Mouse (Mus musculus) CD4-positive, CD25-positive, alpha-beta regulatory T cell, adult 2 months (primary cell): Measurements from ENCODE around the gene Slc22a20.

Experiments used
- DNase-seq: peaks from one replicate; pipeline ENCODE4 v3.0.0-alpha.2; 2012; ENCODE audit warnings: low read depth, low spot score

Gene Slc22a20

DNA sequence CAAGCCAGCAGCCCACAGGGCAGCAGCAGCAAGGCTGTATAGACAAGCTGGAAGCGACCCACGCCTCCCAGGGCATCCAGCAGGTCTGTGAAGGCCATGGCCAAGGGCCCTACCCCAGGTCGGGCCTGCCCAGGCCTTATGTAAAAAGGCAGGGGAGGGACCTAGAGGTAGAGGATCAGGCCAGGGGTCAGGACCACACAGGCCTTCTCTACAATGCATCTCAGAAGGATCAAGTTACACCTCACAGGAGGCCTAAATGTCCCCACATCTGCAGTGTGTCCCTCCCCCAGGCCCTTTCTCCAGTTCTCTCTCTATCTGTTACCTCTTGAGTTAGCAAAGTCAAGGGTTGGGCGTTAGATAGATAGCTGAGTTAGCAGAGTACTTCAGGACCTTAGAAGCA, at the start of gene Slc22a20:
TSS of gene Slc22a20 (minus strand) at position 101 of the 400 bp plus-strand sequence.
- DNase-seq = no peak

DNA sequence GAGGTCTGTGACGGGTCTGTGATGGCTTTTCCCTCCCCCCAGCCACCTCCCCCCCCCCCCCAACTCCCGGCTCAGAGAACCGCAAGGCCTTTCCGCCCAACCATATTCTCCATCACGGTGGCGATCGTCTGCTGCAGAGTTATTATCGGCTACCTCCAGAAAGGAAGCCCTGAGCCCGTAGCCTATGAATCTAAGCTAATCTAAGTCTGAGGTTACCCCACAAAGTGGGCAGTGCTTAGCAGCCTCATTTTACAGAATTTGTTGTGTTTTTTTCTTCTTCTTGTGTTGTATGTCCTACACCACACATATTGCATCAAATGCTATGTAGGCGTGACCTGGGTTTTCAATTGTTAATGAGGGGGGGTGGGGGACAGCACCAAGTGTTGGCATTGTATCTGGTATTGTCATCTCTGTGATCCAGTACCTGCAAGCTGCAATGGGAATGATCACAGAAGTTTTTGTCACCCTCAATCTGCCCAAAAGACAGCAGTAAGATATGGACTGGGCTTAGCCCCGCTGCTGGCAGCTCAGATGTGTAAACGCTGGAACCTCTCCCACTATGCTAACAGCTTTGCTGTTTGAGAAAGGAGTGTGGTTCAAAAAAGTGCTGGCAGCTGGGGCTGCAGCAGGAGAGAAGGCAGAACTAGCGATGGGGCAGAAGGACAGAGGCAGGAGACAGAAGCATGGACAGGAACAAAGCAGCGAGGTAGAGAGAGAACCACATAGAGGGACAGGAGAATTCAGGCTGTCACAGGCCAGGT, 44.8 kb upstream of the Slc22a20 start:
- no peak for DNase-seq

DNA sequence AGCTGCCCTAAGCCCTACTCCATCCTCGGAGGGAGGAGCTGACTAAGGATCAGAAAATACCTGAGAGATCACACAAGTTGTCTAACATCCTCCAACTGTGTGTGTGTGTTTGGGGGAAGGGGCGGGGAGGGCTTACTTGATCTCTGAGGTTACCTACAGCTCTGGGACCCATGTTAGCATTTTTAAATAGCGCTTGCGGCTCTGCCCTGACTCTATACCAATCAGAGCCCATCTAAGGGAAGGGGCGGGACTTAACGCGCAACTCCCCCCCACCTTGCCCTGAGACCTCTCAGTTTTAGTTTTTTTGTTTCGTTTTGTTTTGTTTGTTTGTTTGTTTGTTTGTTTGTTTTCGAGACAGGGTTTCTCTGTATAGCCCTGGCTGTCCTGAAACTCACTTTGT, 43.5 kb upstream of the Slc22a20 start:
- DNase-seq = no peak

DNA sequence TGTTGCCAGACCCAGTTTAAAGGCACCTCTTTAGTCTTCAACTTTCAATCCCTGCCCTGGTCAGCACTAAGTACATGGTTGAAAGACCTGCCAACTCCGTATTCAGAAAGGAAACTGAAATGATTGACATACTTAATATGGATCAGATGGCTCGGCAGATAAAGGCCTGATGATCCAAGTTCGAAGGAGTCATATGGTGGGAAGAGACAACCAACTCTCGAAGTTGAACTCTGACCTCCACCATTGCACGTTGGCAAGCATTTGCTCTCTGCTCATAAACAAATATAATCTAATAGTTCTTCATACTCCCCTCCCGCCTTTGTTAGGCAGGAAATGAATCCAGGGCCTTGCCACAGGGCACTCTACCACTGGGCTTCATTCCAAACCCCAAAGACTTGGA, 43.0 kb upstream of the Slc22a20 start:
- DNase-seq = no peak

DNA sequence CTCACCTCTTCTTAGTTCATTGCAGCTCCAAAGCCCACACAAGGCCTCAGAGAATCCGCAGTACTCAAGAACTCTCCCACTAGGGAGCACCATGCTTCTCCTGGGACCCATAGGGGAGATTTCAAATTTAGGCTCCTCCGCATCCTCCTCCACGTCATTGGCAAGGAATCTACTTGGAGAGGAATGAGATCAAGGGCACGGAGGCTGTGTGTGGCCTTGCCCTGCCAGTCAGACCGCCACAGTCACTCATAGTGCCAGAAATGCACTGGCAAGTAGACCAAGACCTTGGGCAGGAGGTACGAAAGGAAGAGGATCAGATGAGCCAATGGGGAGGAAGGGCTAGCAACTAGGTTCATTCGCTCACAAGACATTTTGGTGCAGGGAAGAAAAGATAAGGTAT, 38.0 kb upstream of the Slc22a20 start:
- DNase-seq = no peak

DNA sequence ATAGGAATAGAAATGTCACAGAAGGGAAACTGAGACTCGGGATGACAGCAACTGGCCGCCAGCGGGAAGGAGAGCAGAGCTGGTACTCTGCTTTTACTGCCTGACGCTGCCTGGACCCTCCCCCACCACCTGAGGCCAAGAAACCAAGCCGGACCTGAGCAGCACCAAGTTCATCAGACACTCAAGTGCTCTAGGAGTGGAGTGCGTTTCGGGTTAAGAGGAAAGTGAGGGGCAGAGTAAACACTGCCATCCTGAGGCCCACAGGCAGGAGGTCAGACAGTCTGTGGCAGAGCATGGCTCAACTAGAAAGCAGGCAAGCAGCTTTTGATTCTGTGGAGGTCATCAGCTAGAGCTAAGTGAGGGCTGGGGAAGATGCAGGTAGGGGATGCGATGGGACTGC, 37.1 kb upstream of the Slc22a20 start:
- no peak for DNase-seq

DNA sequence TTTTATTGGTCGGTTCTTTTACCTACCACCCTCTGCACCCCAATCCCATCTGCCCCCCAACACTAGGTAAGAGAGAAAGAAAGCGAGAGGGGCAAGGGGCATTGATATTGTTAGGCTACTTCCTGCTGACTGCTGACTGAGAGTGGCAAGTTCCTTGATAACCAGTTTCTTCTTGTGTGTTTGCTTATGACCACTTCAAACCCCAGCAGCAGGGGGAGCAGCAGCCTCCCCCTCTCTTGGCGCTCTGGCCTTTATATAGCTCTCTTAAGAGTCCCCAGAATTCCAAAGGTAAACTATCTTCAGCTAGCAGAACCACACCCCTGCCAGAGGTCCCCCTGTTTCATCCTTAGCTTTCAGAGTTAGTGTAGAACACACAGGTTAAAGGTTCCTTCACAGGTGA, 34.3 kb upstream of the Slc22a20 start:
- no peak for DNase-seq

DNA sequence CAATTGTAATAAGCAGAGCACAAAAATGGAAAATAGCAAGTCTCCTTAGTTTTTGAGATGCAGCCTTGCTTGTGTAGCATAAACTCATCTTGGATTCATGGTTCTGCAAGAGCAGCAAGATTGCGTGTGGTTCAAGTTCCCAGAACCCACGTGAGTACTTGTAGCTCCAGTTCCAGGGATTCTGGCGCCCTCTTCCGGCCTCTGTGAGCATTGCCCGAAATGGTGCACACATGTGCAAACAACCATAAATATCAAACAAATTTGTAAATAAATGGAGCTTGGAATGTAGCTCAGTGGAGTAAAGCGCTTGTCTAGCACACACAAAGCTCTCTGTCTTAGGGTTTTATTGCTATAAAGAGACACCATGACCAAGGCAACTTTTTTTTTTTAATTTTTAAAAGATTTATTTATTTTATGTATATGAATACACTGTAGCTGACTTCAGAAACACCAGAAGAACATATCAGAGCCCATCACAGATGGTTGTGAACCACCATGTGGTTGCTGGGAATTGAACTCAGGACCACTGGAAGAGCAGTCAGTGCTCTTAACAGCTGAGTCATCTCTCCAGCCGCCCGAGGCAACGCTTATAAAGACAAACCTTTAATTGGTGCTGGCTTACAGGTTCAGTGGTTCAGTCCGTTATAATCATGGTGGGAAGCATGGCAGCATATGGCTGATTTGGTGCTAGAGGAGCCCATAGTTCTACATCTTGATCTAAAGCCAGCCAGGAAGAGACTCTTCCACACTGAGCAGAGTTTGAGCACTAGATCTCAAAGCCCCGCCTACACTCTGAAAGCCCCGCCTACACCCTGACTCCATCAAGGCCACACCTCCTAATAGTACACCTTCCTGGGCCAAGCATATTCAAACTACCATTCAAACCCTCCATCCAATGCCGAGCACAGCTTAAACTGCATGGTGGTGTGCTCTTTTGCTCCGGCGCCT, 32.5 kb upstream of the Slc22a20 start:
- DNase-seq = peak; percentile 94

DNA sequence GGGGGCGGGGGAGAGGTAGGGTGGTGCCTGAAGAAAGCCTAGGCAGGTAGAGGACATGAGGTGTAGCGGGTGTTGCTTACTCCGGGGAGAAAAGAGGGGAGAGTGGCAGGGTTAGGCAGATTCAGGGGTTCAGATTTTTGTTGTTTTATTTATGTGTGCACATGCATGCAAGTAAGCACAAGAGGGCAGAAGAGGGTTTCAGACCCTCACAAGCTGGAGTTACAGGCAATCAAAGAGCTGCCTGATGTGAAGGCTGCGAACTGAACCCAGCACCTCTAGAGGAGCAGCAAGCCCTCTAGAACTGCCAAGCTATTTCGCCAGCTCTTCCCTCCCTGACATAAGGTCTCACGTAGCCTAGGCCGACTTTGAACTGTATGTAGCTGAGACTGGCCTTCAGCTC, 30.6 kb upstream of the Slc22a20 start:
- peak; percentile 36 for DNase-seq

DNA sequence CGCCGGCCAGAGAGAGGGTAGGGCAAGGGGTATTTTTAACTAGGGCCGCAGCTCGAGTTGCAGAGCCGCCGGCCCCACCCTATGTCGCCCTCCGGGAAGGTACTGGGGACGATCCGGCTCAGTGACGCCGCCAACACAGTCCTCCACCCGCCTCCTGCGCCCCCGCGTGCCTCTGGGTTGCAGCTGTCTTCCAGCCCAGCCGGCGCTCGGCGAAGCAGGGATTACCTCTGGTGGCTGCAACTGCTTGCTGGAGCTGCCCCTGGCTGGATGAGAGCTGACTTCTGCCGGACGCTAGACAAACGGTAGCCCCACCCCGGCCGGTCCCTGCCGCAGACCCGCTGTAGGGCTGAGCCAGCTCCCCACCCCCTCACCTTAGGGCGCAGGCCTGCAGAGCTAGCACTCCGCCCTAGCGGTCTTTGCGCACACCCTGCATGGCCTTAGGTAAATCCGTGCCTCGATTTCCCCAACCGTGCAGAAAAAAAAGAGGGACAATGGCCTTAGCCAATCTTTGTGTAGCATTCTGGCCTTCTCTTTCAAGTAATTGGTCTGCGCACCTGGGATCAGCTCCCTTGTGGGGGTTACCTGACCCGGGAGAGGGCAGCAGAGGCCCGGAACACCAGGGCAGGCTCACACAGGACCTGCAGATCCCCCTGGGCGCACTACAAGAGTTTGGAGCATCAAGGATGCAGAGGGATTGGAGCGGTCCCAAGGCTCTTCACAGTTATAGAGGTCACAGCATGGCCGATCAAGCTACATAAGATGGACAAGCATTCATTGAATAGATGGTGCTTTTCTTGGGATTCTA, 29.8 kb upstream of the Slc22a20 start, which contains the start of gene Capn1:
TSS of gene Capn1 (minus strand) at position 387 of the 805 bp plus-strand sequence.
- DNase-seq = peak; percentile 81

DNA sequence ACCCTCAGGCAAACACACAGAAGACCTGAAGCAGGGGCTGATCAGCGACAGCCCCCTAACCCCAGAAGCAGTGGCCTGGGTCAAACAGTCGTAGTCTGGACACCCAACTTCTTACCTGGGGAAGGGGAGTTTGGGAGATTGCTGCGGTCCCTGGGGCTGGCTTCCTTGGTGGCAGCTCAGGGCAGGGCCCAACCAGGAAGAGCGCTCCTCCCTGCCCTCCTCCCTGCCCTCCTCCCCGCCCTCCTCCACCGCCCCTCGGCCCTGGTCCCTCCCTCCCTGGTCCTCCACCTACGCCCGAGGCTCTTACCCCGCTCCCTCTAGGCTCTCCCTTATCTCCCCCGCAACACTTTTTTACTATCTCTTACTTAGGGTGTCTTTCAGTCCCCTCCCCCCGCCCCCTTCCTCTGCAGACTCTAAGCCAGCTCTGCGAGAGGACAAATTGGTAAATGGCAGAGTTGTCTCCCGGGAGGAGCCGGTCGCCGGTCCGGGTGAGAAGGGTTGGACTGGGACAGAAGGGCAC, 29.1 kb upstream of the Slc22a20 start:
- DNase-seq = peak; percentile 80

DNA sequence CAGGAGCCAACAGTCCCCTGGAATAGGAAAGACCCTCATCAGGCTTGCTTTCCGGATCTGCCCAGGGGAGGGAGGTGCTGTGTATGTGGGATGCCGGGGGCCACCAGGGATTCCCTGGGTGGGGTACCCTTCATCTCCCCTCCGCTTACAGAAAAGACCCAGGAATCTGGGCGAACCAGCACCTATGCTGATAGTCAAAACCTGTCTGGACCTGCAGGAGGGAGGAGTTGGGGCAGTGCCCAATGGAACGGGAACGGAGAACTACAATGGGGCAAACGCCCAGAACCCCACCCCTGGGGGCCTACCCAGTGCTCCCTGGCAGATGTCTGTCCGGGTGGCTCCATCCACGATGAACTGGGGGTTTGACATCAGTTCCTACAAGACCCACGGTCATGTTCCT, 27.7 kb upstream of the Slc22a20 start:
- no peak for DNase-seq

DNA sequence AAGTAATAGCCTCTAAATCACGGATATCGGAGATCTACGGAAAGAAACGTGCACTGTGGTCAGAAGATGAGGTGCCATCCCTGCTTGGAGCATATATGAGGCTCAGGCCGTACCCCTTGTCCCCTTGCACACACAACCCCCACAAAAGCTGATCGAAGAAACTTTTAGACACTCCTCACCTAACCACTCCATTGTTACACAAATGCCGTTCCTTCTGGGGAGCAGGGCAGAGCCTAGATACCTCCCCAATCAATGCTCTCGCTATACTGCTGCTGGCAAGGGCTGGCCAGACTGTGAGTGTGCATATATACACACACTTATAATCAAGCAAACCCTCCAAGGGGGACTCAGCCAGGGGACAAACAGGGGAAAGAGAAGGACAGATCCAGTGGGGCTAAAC, 23.2 kb upstream of the Slc22a20 start:
- no peak for DNase-seq

DNA sequence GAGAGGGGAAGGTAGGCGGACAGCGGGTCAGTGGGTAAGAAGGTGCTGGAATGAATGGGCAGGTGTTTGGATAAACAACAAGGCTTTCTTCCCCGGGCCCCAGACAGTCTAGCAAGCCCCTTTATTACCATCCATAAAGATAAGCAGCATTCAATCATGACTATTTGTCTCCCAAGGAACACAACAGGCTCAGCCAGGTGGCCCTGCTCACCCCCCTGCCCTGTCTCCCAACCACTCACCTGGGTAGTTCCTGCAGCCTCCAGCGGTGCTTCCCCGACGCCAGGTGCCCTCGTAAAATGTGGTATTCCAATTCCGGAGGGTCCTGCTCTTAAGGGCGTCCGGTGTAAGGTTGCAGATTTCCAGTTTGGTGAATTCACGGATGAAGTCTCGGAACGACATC, 21.1 kb upstream of the Slc22a20 start:
- no peak for DNase-seq

DNA sequence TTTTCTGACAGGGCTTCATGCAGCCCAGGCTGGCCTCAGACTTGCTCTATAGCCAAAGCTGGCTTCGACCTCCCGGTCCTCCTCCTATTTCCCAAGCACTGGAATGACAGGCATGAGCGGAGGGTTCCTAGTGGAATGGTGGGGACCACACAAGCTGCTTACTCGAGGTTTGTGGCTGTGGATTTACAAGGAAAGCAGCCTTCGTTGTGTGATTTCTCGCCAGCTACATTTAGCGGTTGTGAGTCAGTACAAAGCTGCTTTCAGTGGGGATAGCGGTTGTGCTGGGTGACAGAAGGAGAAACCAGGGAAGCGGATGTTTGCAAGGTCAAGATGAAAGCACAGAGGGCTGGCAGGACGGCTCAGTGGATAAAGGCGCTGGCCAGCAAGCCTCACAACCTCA, 19.6 kb upstream of the Slc22a20 start:
- DNase-seq = no peak

DNA sequence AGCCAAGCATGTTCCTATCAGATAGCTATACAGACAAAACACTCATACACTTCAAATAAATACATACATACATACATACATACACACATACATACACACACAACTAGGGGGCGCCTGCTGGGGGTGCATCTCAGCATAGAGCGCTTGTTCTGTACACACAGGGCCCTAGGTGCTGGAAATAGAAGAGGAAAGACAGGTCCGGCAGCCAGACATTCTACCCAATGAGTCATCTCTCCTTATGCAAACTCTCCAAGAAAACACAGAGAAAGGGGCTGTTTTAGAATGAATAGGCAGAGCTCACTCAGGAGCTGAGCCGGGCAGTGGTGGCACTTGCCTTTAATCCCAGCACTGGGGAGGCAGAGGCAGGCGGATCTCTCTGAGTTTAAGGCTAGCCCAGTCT, 14.0 kb upstream of the Slc22a20 start:
- DNase-seq = no peak

DNA sequence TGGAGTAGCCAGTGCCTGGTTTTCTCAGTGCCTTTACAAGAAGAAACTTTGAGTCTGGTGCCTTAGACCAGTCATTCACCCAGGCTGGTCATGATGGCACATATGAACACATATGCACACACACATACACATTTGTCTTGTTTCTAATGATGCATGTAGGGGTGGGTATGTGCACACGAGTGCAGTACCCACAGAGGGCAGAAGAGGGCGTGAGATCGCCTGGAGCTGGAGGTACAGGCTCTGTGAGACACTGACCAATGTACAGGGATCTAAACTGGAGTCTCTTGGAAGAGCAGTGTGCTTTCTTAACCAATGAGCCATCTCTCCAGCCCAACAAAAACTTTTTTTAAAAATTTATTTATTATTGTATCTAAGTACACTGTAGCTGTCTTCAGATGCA, 12.2 kb upstream of the Slc22a20 start:
- peak; percentile 40 for DNase-seq

DNA sequence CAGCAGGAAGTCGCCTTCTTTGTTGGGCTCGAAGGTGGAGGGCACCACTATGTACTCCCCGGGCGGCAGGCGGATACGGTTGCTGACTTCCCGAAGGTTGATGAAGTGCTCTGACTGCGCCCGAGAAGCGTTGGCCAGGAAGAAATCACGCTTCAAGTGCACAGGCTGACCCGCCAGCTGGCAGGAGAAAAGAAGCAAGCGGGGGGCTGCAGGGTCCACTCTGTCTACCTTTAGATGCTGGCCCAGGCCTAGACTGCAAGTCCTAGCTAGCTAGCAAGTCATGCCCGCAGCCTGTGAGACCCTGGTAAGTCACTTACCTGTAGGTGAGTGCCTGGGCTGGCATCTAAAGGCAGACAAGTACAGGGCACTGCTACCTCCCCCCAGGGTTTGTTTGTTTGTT, 8.8 kb upstream of the Slc22a20 start:
- DNase-seq = no peak

DNA sequence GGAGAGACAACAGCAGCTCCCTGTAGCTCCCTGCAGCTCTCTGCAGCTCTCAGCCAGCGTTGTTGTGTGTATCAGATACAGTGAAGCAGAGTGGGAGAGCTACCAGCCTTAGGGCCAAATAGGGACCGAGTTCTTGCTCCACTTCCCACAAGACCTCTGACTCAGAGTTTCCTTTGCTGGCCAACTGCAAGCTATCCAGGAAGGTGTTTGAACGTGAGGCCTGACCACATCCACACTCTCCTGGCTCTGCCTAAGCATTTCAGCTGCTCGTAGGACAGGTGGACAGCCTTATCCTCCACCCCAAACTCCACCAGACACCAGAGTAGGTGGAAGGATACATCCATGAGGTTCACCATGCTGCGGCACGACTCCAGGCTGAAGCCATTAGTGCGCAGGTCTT, 6.1 kb upstream of the Slc22a20 start:
- no peak for DNase-seq

DNA sequence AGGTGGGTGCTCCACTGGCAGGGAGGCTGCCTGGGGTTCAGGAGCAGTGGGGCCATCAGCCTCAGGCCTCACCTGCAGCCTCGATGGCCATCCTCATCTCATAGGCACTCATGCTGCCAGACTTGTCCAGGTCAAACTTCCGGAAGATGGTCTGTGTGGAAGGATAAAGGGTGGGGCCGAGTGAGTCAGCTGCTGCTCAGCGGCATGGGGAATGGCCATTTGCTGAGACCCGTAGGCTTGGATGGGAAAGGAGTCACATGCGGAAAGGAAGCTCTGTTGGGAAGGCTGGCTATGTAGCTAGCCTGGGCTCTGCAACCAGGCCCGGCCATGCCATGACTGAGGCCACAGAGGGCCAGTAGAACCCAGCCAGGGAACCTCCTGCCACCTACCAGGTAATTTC, 5.5 kb upstream of the Slc22a20 start:
- DNase-seq = no peak

DNA sequence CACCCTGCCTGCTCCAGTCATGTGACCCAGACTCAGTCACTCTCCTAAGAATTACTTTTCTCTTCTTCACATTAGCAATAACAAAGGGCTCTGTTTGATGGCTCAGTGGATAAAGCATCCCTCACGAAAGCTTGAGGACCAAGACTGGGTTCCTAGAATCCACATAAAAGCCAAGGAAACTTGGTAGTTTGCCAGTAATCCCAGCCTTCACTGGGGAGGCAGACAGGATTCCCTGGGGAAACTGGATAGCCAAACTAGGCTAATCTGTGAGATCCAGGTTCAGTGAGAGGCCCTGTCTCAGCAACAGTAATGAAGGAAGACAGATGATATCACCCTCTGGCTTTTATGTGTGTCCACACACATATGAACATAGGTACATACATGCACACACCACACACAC, 5.0 kb upstream of the Slc22a20 start:
- DNase-seq = no peak

DNA sequence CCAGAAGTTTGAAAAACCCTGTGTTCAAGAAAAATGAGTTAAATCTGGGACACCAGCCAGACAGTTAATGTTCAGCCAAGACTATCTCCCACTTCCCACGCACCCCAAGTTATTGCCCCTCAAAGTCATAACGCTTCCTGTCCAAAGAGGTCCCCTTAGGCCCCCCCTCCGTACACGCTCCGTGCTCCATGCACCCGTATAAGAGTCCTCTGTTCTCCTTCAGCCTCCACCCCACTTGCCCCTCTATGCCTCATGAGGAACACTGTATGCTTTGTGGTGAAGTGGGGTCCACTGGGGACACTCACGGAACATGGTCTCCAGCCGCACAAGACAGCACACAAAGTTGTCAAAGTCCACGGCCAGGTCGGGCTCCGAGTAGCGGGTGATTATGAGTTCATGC, 4.1 kb upstream of the Slc22a20 start:
- DNase-seq = no peak
